Comparison of ENCODE assay signal across 10 mouse cellular contexts in the genomic region with DNA sequence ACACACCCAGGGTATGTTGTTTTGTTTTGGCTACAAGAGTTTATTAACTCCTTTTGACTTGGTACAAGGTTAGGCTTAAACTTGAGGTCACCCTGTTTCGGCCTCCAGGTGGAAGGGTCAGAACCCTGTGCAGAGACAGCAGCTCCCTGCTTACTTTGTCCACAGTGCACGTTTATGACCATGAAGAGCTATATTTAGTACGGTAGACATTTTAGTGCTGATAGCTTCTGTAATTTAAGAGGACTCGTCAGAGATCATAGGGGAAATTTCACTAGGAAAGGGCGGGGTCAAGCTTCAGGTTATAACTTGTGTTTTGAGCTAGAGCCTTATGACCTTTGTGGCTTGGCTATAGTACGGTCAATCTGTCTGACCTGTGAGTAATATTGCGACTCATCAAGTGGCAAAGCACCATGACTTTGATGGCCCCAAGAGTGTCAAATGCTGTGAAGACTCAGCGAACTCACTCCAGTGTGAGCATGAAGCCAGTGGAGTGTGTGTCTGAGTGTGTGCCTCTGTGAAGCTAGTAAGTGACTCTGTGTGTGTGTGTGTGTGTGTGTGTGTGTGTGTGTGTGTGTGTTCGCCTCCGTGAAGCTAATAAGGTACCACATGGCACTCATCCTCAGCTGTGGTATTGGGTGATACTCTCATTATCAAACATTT. TPM values are rescaled to one million over a fixed set of nuclear protein-coding genes. Genes with fewer than 3 reads are reported as not detected.
DNase-seq lines count a peak whose midpoint lies in the region; ATAC-seq and TF ChIP-seq lines count a peak whose summit lies in the region.
"Had no signal": no experiment of that assay in that cellular context is flagged by ENCODE, and none has a peak within 500 bp of the region (broad histone marks: within the 10 kb centered on the region; RNA-seq: fewer than 3 reads in every experiment).

No protein-coding gene starts in this region.

- no peak; the same call in 1 of the 2 replicates for ATAC-seq in liver, embryonic 13.5 days (ENCODE audit: low read depth)
- ATAC-seq: forebrain, embryonic 14.5 days; midbrain, embryonic 15.5 days had no signal

- TF ChIP-seq POLR2A in spleen, adult 2 months (IDR thresholded peaks at IDR 0.05; ENCODE audit: low read depth, low read length), result no peak

- H3K9ac ChIP-seq in liver, embryonic 13.5 days, result no peak overlapping the region
- H3K9ac ChIP-seq: midbrain, embryonic 15.5 days had no signal

- H3K4me1 ChIP-seq in spleen, adult 2 months (ENCODE audit: control insufficient read depth, insufficient read depth, insufficient read length), result peaks cover 15% of the 10 kb centered on the region; the same call in 1 of the 2 replicates
- peaks cover 18% of the 10 kb centered on the region for H3K4me1 ChIP-seq in liver, embryonic 13.5 days (replicated peaks)
- H3K4me1 ChIP-seq: midbrain, embryonic 15.5 days had no signal

- intact Hi-C loops in left cerebral cortex, postnatal 36 days (cut with DNase I), result no loop called here

- no peaks in the 10 kb centered on the region for H3K9me3 ChIP-seq in liver, embryonic 13.5 days (replicated peaks)
- H3K9me3 ChIP-seq: midbrain, embryonic 15.5 days had no signal

- 36% methylated on average over 10 of the region's 10 CpGs for WGBS in spleen, adult 2 months
- WGBS in liver, embryonic 13.5 days (ENCODE audit: insufficient replicate concordance), result 32% methylated on average over 10 of the region's 10 CpGs

- no peaks in the 10 kb centered on the region for H3K36me3 ChIP-seq in spleen, adult 2 months (ENCODE audit: control insufficient read depth, insufficient read depth, low read length)
- no peaks in the 10 kb centered on the region for H3K36me3 ChIP-seq in liver, embryonic 13.5 days
- H3K36me3 ChIP-seq: midbrain, embryonic 15.5 days had no signal

- peak; percentile 28 for DNase-seq in adrenal gland, adult 8-10 months
- no peak for DNase-seq in adrenal gland, adult 18-20 months (ENCODE audit: low spot score in 2 of 2)
- DNase-seq in spleen, adult 2 months (ENCODE audit: low read depth in 1 of 2, low spot score in 2 of 2), result peak; percentile 9 to 19
- no peak for DNase-seq in spleen, adult 18-20 months
- DNase-seq in liver, embryonic 13.5 days, result no peak
- DNase-seq in left cerebral cortex, postnatal 36 days (ENCODE audit: low spot score in 2 of 2), result no peak
- no peak for DNase-seq in cerebellum, postnatal 10 days
- DNase-seq in right cerebral cortex, postnatal 10 days (ENCODE audit: low spot score in 2 of 2), result no peak

- peak overlapping the region; percentile 81 for H3K27ac ChIP-seq in spleen, adult 2 months (ENCODE audit: insufficient read depth, low read length)
- H3K27ac ChIP-seq in liver, embryonic 13.5 days, result peak overlapping the region; percentile 21
- H3K27ac ChIP-seq: midbrain, embryonic 15.5 days had no signal

- no peak for TF ChIP-seq CTCF in spleen, adult 2 months (IDR thresholded peaks at IDR 0.05; ENCODE audit: extremely low read depth, insufficient read depth, insufficient read length, insufficient replicate concordance)

- no peak overlapping the region for H3K4me3 ChIP-seq in spleen, adult 2 months (ENCODE audit: extremely low read depth, insufficient read depth, insufficient read length)
- no peak overlapping the region for H3K4me3 ChIP-seq in liver, embryonic 13.5 days (replicated peaks)
- H3K4me3 ChIP-seq: midbrain, embryonic 15.5 days had no signal

- H3K27me3 ChIP-seq in spleen, adult 2 months (ENCODE audit: control insufficient read depth, insufficient read depth, low read length), result no peaks in the 10 kb centered on the region
- no peaks in the 10 kb centered on the region for H3K27me3 ChIP-seq in liver, embryonic 13.5 days
- H3K27me3 ChIP-seq: midbrain, embryonic 15.5 days had no signal

- H3K4me2 ChIP-seq in liver, embryonic 13.5 days, result peak overlapping the region; percentile 10; the same call in 1 of the 2 replicates
- H3K4me2 ChIP-seq: midbrain, embryonic 15.5 days had no signal

RNA-seq across cellular contexts. Expression of a gene that starts 45.7 kb away (rescaled TPM):
- total RNA-seq in adrenal gland, adult 8-10 months (2022), result 10 to 100 TPM; 34.3 to 52.6 (median 40.5) TPM
- total RNA-seq in adrenal gland, adult 18-20 months (2021), result 10 to 100 TPM; 20.1 to 25.8 TPM
- polyA plus RNA-seq in spleen, adult 2 months (2012; rRNA removed), result 1.1 and 1.3 TPM in 2 replicates
- 7.9 and 10.6 TPM in 2 replicates for polyA plus RNA-seq in liver, embryonic 13.5 days (2015; fragmentation: Nextera tagmentation; extraction: Ambion mirVana)
- 10 to 100 TPM in 1 of 2 experiments, 1 to 10 TPM in 1; 7.2 to 11.3 TPM for total RNA-seq in left cerebral cortex, postnatal 36 days (2021)

Comparison
In these comparisons a context has a peak if more than half of its experiments do, and no peak if none do; other contexts are left out.
1. DNase-seq: peak in adrenal gland, adult 8-10 months (single experiment) and spleen, adult 2 months (2 of 2); none in adrenal gland, adult 18-20 months (0 of 2), spleen, adult 18-20 months (0 of 2), liver, embryonic 13.5 days (single experiment), left cerebral cortex, postnatal 36 days (0 of 2), cerebellum, postnatal 10 days (0 of 2) and right cerebral cortex, postnatal 10 days (0 of 2).